Mouse (Mus musculus) G1E (cell line): ENCODE results near the gene Dennd2a. TPM values are rescaled to one million over a fixed set of nuclear protein-coding genes. Genes with fewer than 3 reads are reported as not detected.

Experiments used
- ATAC-seq: 2 replicates; pipeline ENCODE4 v1.8.0; 2016; ENCODE audit warnings: mild to moderate bottlenecking; ENCODE audit not compliant: insufficient number of reproducible peaks, poor library complexity, low FRiP score, severe bottlenecking; ENCODE audit errors: extremely low read depth
- DNase-seq: peaks from one replicate; pipeline ENCODE4 v3.0.0; 2012; ENCODE audit warnings: low spot score
- H3K27me3 ChIP-seq: 2 replicates; pipeline ENCODE4 v1.6.1; 2012; ENCODE audit warnings: mild to moderate bottlenecking, low read length, inconsistent platforms; ENCODE audit not compliant: insufficient read depth
- H3K36me3 ChIP-seq: replicated peaks from 2 replicates; pipeline ENCODE3; 2012; ENCODE audit warnings: mild to moderate bottlenecking, inconsistent platforms
- H3K4me1 ChIP-seq: 2 replicates; pipeline ENCODE4 v1.6.1; 2012; ENCODE audit warnings: low read depth, low read length, inconsistent platforms, mixed read lengths; ENCODE audit not compliant: insufficient read depth
- H3K4me3 ChIP-seq: 2 replicates; pipeline ENCODE4 v1.5.1; 2012; ENCODE audit warnings: low read depth, mild to moderate bottlenecking, inconsistent platforms, low read length, moderate library complexity, mixed read lengths
- H3K9me3 ChIP-seq: replicated peaks from 2 replicates; pipeline ENCODE4 v1.6.1; 2012; ENCODE audit warnings: inconsistent platforms
- CTCF ChIP-seq: IDR thresholded peaks from 2 replicates; pipeline ENCODE4 v1.5.1; 2012; ENCODE audit warnings: low read depth, low read length, inconsistent platforms, mixed read lengths
- GATA1 ChIP-seq: IDR thresholded peaks from 2 replicates; pipeline ENCODE4 v1.6.1; 2012; ENCODE audit warnings: borderline replicate concordance, low read length, inconsistent platforms, mixed read lengths
- GATA2 ChIP-seq: IDR thresholded peaks from 2 replicates; pipeline ENCODE4 v1.6.1; 2012; ENCODE audit warnings: low read depth, low read length, inconsistent platforms, borderline replicate concordance
- POLR2AphosphoS5 ChIP-seq: IDR thresholded peaks from 2 replicates; pipeline ENCODE4 v1.6.1; 2012; ENCODE audit warnings: low read depth, low read length, inconsistent platforms; ENCODE audit not compliant: insufficient replicate concordance
- TAL1 ChIP-seq: conservative IDR thresholded peaks from 2 replicates; pipeline ENCODE4 v1.6.1; 2012; ENCODE audit warnings: low read depth, low read length, inconsistent platforms, mixed read lengths
- polyA plus RNA-seq: library from polyadenylated mRNA; stranded (reverse); fragments of >175 nt; gene quantifications from 2 replicates; pipeline ENCODE4 v1.2.3, GENCODE M21; 2012
- total RNA-seq, 2 experiments: library from RNA; stranded (forward) in 1 of 2; stranded (reverse) in 1 of 2; fragments of 200-1000 nt in 1 of 2; fragments of >200 nt in 1 of 2; fragmentation: Nextera tagmentation in 1 of 2; gene quantifications; 2 replicates each; pipeline ENCODE4 v1.2.3; 2014 to 2017

The Dennd2a gene
- total and polyA plus RNA-seq, 3 experiments = 0.38 TPM; not detected in 2

DNA sequence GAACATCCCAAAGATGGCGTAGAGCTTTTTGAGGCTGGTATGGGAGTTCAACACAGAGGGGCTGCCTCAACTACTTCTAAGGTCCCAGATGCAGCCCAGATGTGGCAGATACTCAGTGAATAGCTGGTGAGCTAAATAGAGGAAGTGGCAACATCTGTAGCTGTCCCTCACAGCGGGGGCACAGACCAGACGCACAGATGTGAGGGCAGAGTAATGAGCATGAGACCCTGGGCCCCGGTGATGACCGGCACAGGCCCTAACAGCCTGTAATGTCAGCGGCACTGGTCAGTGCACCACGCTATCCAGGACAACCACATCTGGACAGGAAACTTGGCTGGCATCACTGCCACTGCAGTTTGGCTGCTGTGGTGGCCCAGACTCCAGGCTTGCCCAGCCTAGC, 54.2 kb downstream of the Dennd2a start:
- peaks cover 18% of the 10 kb centered on the region; the same call in 1 of the 2 replicates for H3K27me3 ChIP-seq
- no peak for DNase-seq
- no peaks in the 10 kb centered on the region for H3K36me3 ChIP-seq
- no peaks in the 10 kb centered on the region for H3K4me1 ChIP-seq
- TF ChIP-seq GATA1 = no peak
- TF ChIP-seq POLR2AphosphoS5 = no peak
- no peak for TF ChIP-seq TAL1
- no peak for TF ChIP-seq CTCF
- H3K4me3 ChIP-seq = no peak overlapping the region
- H3K9me3 ChIP-seq = no peaks in the 10 kb centered on the region
- ATAC-seq = no peak

DNA sequence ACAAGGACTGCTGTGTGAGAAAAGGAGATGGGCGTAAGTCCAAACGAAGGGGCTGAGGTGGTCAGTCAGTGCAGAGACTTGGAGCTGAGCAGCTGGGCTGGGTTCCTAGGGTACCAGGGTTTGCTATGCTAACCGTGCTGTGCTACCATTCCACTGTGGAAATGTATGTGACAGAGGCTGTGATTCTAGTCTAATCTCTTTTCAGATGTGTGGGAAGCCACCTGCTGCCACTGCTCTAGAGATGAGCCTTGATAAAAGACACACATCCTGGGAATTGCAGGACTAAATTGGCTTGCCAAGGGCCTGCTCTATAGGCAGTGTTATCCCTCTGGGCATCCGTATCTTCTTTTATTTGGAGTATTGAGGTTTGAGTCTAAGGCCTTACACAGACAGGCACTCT, 60.5 kb downstream of the Dennd2a start:
- H3K4me1 ChIP-seq = no peaks in the 10 kb centered on the region
- DNase-seq = no peak
- no peak overlapping the region for H3K4me3 ChIP-seq
- peaks cover 8% of the 10 kb centered on the region for H3K27me3 ChIP-seq
- ATAC-seq = no peak
- H3K9me3 ChIP-seq = no peaks in the 10 kb centered on the region
- H3K36me3 ChIP-seq = no peaks in the 10 kb centered on the region
- TF ChIP-seq CTCF = no peak
- TF ChIP-seq GATA1 = no peak
- no peak for TF ChIP-seq TAL1
- no peak for TF ChIP-seq GATA2
- TF ChIP-seq POLR2AphosphoS5 = no peak

DNA sequence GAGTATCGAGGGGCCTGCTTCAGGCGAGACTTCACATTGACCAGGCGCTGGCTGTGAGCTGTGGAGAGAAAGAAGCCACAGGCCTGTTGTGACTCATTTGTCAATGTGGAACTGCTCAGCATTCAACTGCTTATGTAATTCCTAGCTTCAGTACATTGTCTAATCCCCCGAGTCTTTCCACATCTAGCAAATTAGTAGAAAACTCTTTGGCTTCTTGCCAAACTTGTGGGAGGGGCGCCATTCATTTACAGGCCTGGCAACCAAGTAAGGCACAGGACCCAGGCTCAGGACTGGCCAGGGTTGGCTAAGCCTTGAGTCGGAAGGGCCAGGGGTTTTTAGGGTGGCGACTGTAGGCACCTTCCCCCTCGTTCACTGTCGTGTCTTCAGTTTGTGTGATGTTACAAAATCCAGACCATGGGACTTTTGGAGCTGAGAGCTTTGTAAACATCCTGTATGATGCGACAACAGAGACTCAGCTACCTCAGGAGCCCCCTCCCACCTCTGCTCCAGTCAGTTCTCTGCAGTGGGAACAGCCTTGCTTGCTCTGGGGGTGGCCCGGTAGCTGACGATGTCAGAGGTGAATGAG, 64.4 kb downstream of the Dennd2a start:
- DNase-seq (no peak), ATAC-seq (no peak)
- H3K36me3 ChIP-seq = no peaks in the 10 kb centered on the region

DNA sequence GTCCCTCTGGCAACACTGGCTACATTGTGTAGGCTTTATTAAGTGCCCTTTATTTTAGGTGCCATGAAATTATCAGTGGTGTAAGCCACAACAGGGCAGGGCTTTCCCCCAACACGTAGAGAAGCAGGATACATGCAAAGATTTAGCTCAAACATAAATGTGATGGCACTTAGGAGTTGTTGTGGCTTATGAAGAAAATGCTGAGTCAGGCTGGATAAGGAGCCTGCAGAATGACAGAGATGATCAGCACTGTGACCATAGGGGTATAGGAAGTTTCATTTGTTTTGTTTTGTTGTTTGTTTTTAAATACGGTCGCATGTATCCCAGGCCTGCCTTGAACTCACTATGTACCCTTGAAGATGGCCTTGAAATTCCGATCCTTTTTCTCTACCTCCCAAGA, 65.5 kb downstream of the Dennd2a start:
- no peak for ATAC-seq
- Histone ChIP-seq H3K4me1 (no peaks in the 10 kb centered on the region), H3K4me3 (no peak overlapping the region), H3K36me3 (no peaks in the 10 kb centered on the region), H3K27me3 (peaks cover 8% of the 10 kb centered on the region), H3K9me3 (no peaks in the 10 kb centered on the region)
- TF ChIP-seq CTCF = no peak
- no peak for TF ChIP-seq TAL1
- TF ChIP-seq GATA2 = no peak
- TF ChIP-seq POLR2AphosphoS5 = no peak
- TF ChIP-seq GATA1 = no peak
- no peak for DNase-seq

More for the DNA sequence above, 64.4 kb downstream of the Dennd2a start:
- Histone ChIP-seq H3K27me3 (peaks cover 8% of the 10 kb centered on the region), H3K4me1 (no peaks in the 10 kb centered on the region), H3K9me3 (no peaks in the 10 kb centered on the region), H3K4me3 (no peak overlapping the region)
- TF ChIP-seq TAL1 (no peak), GATA2 (no peak), POLR2AphosphoS5 (no peak), GATA1 (no peak), CTCF (no peak)

DNA sequence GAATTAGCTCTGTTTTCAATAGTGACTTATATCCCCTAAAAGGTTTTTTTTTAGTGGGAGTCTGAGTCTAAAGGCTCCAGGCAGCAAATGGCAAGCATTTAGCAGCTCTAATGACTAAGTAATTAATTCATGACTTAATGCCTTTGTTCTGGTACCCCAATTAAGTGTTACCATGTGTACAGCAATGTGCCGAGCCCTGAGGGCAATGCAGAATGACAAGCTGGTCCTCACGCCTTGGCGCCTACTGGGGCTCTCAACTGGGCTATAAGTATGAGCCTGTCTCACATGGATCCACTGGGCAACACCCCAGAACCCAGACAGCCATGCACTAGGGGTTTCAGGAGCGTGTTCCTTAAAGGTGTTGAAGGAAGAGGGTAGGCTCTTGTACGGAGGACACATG, 66.5 kb downstream of the Dennd2a start:
- ATAC-seq (no peak), DNase-seq (no peak)
- no peaks in the 10 kb centered on the region for H3K4me1 ChIP-seq
- TF ChIP-seq GATA1 (no peak), CTCF (no peak), TAL1 (no peak)
- no peaks in the 10 kb centered on the region for H3K36me3 ChIP-seq
- no peaks in the 10 kb centered on the region for H3K9me3 ChIP-seq
- H3K27me3 ChIP-seq = peaks cover 8% of the 10 kb centered on the region
- H3K4me3 ChIP-seq = no peak overlapping the region

DNA sequence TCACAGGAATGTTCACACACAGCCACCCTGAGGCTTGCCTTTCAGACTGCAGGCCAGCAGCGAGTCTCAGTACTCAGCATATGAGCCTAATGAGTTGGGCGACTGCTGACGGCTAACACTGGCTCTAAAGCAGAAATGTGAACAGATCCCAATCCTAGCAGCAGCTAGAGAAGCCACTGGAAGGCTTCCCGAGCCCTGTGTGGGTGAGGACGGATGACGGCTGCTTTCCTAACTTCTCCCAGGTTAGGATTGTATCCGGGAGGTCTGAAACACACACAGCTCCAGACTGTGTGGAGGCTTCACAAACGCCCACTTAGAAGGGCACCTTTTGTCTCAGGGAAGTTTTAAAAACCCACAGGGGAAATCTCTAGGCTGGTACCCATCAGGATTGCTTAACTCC, 69.4 kb downstream of the Dennd2a start:
- Histone ChIP-seq H3K9me3 (no peaks in the 10 kb centered on the region), H3K4me1 (no peaks in the 10 kb centered on the region), H3K4me3 (no peak overlapping the region), H3K27me3 (peaks cover 3% of the 10 kb centered on the region; the same call in 1 of the 2 replicates), H3K36me3 (no peaks in the 10 kb centered on the region)
- no peak for DNase-seq
- no peak for ATAC-seq
- TF ChIP-seq CTCF (no peak), GATA2 (no peak), GATA1 (no peak), POLR2AphosphoS5 (no peak), TAL1 (no peak)

DNA sequence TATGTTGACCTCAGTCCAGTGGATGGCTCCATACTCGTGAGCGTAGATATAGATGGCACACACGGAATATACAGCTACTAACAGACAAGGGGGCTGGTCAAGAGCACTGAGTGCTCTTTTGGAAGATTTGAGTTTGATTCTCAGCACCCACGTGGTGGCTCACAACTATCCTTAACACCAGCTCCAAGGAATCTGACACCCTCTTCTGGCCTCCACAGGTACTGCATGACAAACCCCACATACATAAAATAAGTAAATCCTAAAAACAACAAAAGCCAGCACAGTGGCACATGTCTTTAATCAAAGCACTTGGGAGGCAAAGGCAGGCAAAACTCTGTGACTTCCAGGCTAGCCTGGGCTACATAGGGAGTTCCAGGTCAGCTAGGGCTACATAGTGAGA, 74.0 kb downstream of the Dennd2a start:
- no peak for ATAC-seq
- Histone ChIP-seq H3K9me3 (no peaks in the 10 kb centered on the region), H3K36me3 (no peaks in the 10 kb centered on the region), H3K4me3 (no peak overlapping the region), H3K4me1 (no peaks in the 10 kb centered on the region), H3K27me3 (no peaks in the 10 kb centered on the region; the same call in 1 of the 2 replicates)
- no peak for TF ChIP-seq CTCF
- TF ChIP-seq POLR2AphosphoS5 = no peak
- no peak for TF ChIP-seq GATA1
- TF ChIP-seq TAL1 = no peak
- DNase-seq = no peak
